8 mouse cellular contexts compared by ENCODE assay signal in genomic region chr13:104947958-104948357, GRCm38 (mm10).
DNase-seq lines count a peak whose midpoint lies in the region; ATAC-seq and TF ChIP-seq lines count a peak whose summit lies in the region.

No protein-coding gene starts in this region.

- H3K4me1 ChIP-seq in embryonic fibroblast, embryonic 13.5 days (ENCODE audit: control insufficient read depth, insufficient read depth, low read length): no peaks in the 10 kb centered on the region
- H3K4me1 ChIP-seq in heart, embryonic 12.5 days (replicated peaks): 0 out of 2 replicates have a peak, but pooled peaks cover 3% of the 10 kb centered on the region
- peaks cover 6% of the 10 kb centered on the region; the same call in 1 of the 2 replicates for H3K4me1 ChIP-seq in kidney, embryonic 15.5 days
- H3K4me1 ChIP-seq in stomach, embryonic 15.5 days: no peaks in the 10 kb centered on the region

- no peak overlapping the region for H3K27ac ChIP-seq in embryonic fibroblast, embryonic 13.5 days (ENCODE audit: insufficient read depth, low read length)
- H3K27ac ChIP-seq in heart, embryonic 12.5 days (ENCODE audit: poor library complexity, severe bottlenecking): no peak overlapping the region
- no peak overlapping the region for H3K27ac ChIP-seq in kidney, embryonic 15.5 days
- no peak overlapping the region for H3K27ac ChIP-seq in stomach, embryonic 15.5 days

- TF ChIP-seq POLR2A in embryonic fibroblast, embryonic 13.5 days (IDR thresholded peaks at IDR 0.05; ENCODE audit: low read depth, low read length): no peak

- WGBS in heart, embryonic 12.5 days: 2% methylated on average over 7 of the region's 7 CpGs
- under 1% methylated on average over 7 of the region's 7 CpGs for WGBS in kidney, embryonic 15.5 days
- WGBS in stomach, embryonic 15.5 days: under 1% methylated on average over 7 of the region's 7 CpGs

- no peak overlapping the region for H3K4me3 ChIP-seq in embryonic fibroblast, embryonic 13.5 days (ENCODE audit: insufficient read depth, low read length)
- peak overlapping the region; percentile 22 for H3K4me3 ChIP-seq in heart, embryonic 12.5 days
- peak overlapping the region; percentile 19 for H3K4me3 ChIP-seq in kidney, embryonic 15.5 days (replicated peaks)
- no peak overlapping the region for H3K4me3 ChIP-seq in stomach, embryonic 15.5 days (replicated peaks)

- peak; percentile 62 for DNase-seq in CD4-positive helper T cell, adult 2 months (ENCODE audit: low read depth, low spot score)
- peak; percentile 95 for DNase-seq in brain, adult 2 months (ENCODE audit: low read depth, low spot score)
- DNase-seq in liver: peak; percentile 69
- peak; percentile 79 for DNase-seq in naive thymus-derived CD4-positive, alpha-beta T cell, adult 2 months (ENCODE audit: low read depth)

- peak; percentile 7; the same call in 1 of the 2 replicates for TF ChIP-seq CTCF in embryonic fibroblast, embryonic 13.5 days (IDR thresholded peaks at IDR 0.05; ENCODE audit: borderline replicate concordance, insufficient read depth, low read length)

- no peaks in the 10 kb centered on the region for H3K36me3 ChIP-seq in heart, embryonic 12.5 days
- H3K36me3 ChIP-seq in kidney, embryonic 15.5 days: no peaks in the 10 kb centered on the region
- no peaks in the 10 kb centered on the region for H3K36me3 ChIP-seq in stomach, embryonic 15.5 days

- no peaks in the 10 kb centered on the region for H3K9me3 ChIP-seq in heart, embryonic 12.5 days (replicated peaks)
- H3K9me3 ChIP-seq in kidney, embryonic 15.5 days (replicated peaks): no peaks in the 10 kb centered on the region
- H3K9me3 ChIP-seq in stomach, embryonic 15.5 days: no peaks in the 10 kb centered on the region

- H3K27me3 ChIP-seq in heart, embryonic 12.5 days (replicated peaks): no peaks in the 10 kb centered on the region
- H3K27me3 ChIP-seq in kidney, embryonic 15.5 days: no peaks in the 10 kb centered on the region
- no peaks in the 10 kb centered on the region for H3K27me3 ChIP-seq in stomach, embryonic 15.5 days (replicated peaks)

- H3K4me2 ChIP-seq in heart, embryonic 12.5 days: peak overlapping the region; percentile 50
- peak overlapping the region; percentile 49 for H3K4me2 ChIP-seq in kidney, embryonic 15.5 days
- H3K4me2 ChIP-seq in stomach, embryonic 15.5 days: peak overlapping the region; percentile 28

- no peak overlapping the region for H3K9ac ChIP-seq in heart, embryonic 12.5 days
- no peak overlapping the region for H3K9ac ChIP-seq in kidney, embryonic 15.5 days
- H3K9ac ChIP-seq in stomach, embryonic 15.5 days: no peak overlapping the region

- ATAC-seq in heart, embryonic 12.5 days (ENCODE audit: insufficient number of reproducible peaks, low FRiP score): no peak
- peak; percentile 89 for ATAC-seq in kidney, embryonic 15.5 days (replicated peaks; ENCODE audit: low FRiP score)
- peak; percentile 53; the same call in 1 of the 2 replicates for ATAC-seq in stomach, embryonic 15.5 days (ENCODE audit: insufficient read depth, low FRiP score, low read depth)

Comparison
In these comparisons a context has a peak if more than half of its experiments do, and no peak if none do; other contexts are left out.
1. H3K4me3 ChIP-seq: peak in heart, embryonic 12.5 days (single experiment) and kidney, embryonic 15.5 days (single experiment); none in embryonic fibroblast, embryonic 13.5 days (single experiment) and stomach, embryonic 15.5 days (single experiment).
2. Peak in every context shown above with its lines, with median percentiles within 50 percentile points of each other: DNase-seq and H3K4me2 ChIP-seq.